ENCODE assay signal across 9 mouse cellular contexts in the genomic region with DNA sequence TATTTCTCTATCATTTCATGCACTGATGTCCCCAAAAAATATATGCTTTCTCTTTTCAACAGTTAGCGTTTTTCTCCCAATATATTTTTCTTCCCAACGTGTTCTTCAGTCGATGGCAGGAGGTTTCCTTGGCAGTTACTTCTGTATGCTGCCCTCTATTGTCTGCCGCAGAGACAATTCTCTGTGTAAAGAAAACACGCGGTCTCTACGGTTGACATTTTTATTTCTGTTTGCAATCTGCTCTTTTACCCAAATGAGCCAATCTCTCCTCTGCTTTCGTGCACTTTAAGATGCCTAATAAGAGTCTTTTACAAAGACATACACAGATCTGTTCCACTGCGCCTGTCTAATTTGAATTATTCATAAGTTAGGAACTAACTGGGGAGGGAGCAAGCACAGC. TPM values are rescaled to one million over a fixed set of nuclear protein-coding genes. Genes with fewer than 3 reads are reported as not detected.
DNase-seq lines count a peak whose midpoint lies in the region; ATAC-seq and TF ChIP-seq lines count a peak whose summit lies in the region.
"Had no signal": no experiment of that assay in that cellular context is flagged by ENCODE, and none has a peak within 500 bp of the region (broad histone marks: within the 10 kb centered on the region; RNA-seq: fewer than 3 reads in every experiment).

No protein-coding gene starts in this region.

- H3K36me3 ChIP-seq in heart, embryonic 14.5 days (ENCODE audit: control insufficient read depth, insufficient read depth, low read length) = no peaks in the 10 kb centered on the region
- no peaks in the 10 kb centered on the region for H3K36me3 ChIP-seq in lung, postnatal 0 days (ENCODE audit: insufficient read depth, low read length)
- H3K36me3 ChIP-seq in hindbrain, embryonic 14.5 days (replicated peaks; ENCODE audit: control insufficient read depth, insufficient read depth) = no peaks in the 10 kb centered on the region
- no peaks in the 10 kb centered on the region for H3K36me3 ChIP-seq in stomach, postnatal 0 days (ENCODE audit: control insufficient read depth, insufficient read depth, low read length)

- no peak for TF ChIP-seq EP300 in lung, postnatal 0 days (IDR thresholded peaks at IDR 0.05)
- no peak for TF ChIP-seq EP300 in stomach, postnatal 0 days (optimal IDR thresholded peaks at IDR 0.05)

- H3K9ac ChIP-seq in heart, embryonic 14.5 days (ENCODE audit: low read length) = no peak overlapping the region
- H3K9ac ChIP-seq in lung, postnatal 0 days (replicated peaks; ENCODE audit: low read depth) = no peak overlapping the region
- H3K9ac ChIP-seq in hindbrain, embryonic 14.5 days = no peak overlapping the region
- H3K9ac ChIP-seq in stomach, postnatal 0 days (ENCODE audit: low read length) = no peak overlapping the region
- H3K9ac ChIP-seq: liver, embryonic 14.5 days had no signal

- DNase-seq in heart, adult 11 months = no peak
- no peak for DNase-seq in lung, postnatal 0 days (ENCODE audit: low spot score)
- DNase-seq in lung, postnatal 4 days = no peak
- no peak for DNase-seq in hindbrain, embryonic 14.5 days (ENCODE audit: low spot score)
- DNase-seq in stomach, postnatal 0 days (ENCODE audit: low spot score) = no peak
- no peak for DNase-seq in kidney, adult 9 months

- no peaks in the 10 kb centered on the region for H3K9me3 ChIP-seq in heart, embryonic 14.5 days (ENCODE audit: control insufficient read depth, low read length)
- no peaks in the 10 kb centered on the region for H3K9me3 ChIP-seq in lung, postnatal 0 days (ENCODE audit: low read length)
- no peaks in the 10 kb centered on the region for H3K9me3 ChIP-seq in hindbrain, embryonic 14.5 days (ENCODE audit: control insufficient read depth, low read length)
- H3K9me3 ChIP-seq in stomach, postnatal 0 days (ENCODE audit: control insufficient read depth, low read length) = no peaks in the 10 kb centered on the region

- no peak for ATAC-seq in heart, embryonic 14.5 days (ENCODE audit: insufficient number of reproducible peaks, insufficient read depth, low FRiP score, low read depth)
- no peak for ATAC-seq in lung, postnatal 0 days
- no peak for ATAC-seq in hindbrain, embryonic 14.5 days (ENCODE audit: low FRiP score)
- ATAC-seq in stomach, postnatal 0 days (ENCODE audit: low FRiP score, low TSS enrichment) = no peak
- ATAC-seq in megakaryocyte-erythroid progenitor cell, adult 5-6 weeks (replicated peaks; ENCODE audit: low FRiP score, low TSS enrichment, poor library complexity, severe bottlenecking) = no peak

- H3K4me1 ChIP-seq in heart, embryonic 14.5 days (ENCODE audit: control insufficient read depth in 2 of 2, insufficient read depth in 2 of 2, low read length in 2 of 2) = peaks cover 0 to 4% of the 10 kb centered on the region in 2 experiments; a peak in 1 of 4 replicates
- no peaks in the 10 kb centered on the region; the same call in 1 of the 2 replicates for H3K4me1 ChIP-seq in lung, postnatal 0 days (ENCODE audit: insufficient read depth, low read depth, low read length)
- peaks cover 41% of the 10 kb centered on the region for H3K4me1 ChIP-seq in hindbrain, embryonic 14.5 days (replicated peaks; ENCODE audit: control insufficient read depth, insufficient read depth, low read length)
- H3K4me1 ChIP-seq in stomach, postnatal 0 days (replicated peaks; ENCODE audit: control insufficient read depth, insufficient read depth) = no peaks in the 10 kb centered on the region

- no peak overlapping the region for H3K27ac ChIP-seq in heart, embryonic 14.5 days (replicated peaks in 1 of 2; ENCODE audit: control insufficient read depth in 1 of 2, insufficient read depth in 1 of 2, low read depth in 2 of 2, low read length in 2 of 2)
- H3K27ac ChIP-seq in lung, postnatal 0 days (ENCODE audit: low read length) = no peak overlapping the region
- peak overlapping the region; percentile 74 for H3K27ac ChIP-seq in hindbrain, embryonic 14.5 days
- no peak overlapping the region for H3K27ac ChIP-seq in stomach, postnatal 0 days (replicated peaks)
- H3K27ac ChIP-seq: liver, embryonic 14.5 days had no signal

- peak; percentile 35 for TF ChIP-seq CTCF in lung, postnatal 0 days (IDR thresholded peaks at IDR 0.05)
- peak; percentile 51 for TF ChIP-seq CTCF in stomach, postnatal 0 days (IDR thresholded peaks at IDR 0.05; ENCODE audit: low read depth)

- H3K4me3 ChIP-seq in heart, embryonic 14.5 days (ENCODE audit: control insufficient read depth in 1 of 2, insufficient read depth in 1 of 2, low read depth in 1 of 2, low read length in 2 of 2) = no peak overlapping the region
- no peak overlapping the region for H3K4me3 ChIP-seq in lung, postnatal 0 days (ENCODE audit: low read depth, low read length)
- H3K4me3 ChIP-seq in hindbrain, embryonic 14.5 days (replicated peaks; ENCODE audit: low read length) = no peak overlapping the region
- H3K4me3 ChIP-seq in stomach, postnatal 0 days (ENCODE audit: low read depth, low read length) = no peak overlapping the region

- 0 out of 2 replicates have a peak overlapping the region, but pooled peaks have one; percentile 35 for H3K4me2 ChIP-seq in heart, embryonic 14.5 days (ENCODE audit: low read length)
- no peak overlapping the region for H3K4me2 ChIP-seq in lung, postnatal 0 days (replicated peaks; ENCODE audit: low read depth, low read length)
- peak overlapping the region; percentile 30 for H3K4me2 ChIP-seq in hindbrain, embryonic 14.5 days (replicated peaks)
- H3K4me2 ChIP-seq in stomach, postnatal 0 days (replicated peaks; ENCODE audit: low read depth) = no peak overlapping the region

- 41% methylated on average over 9 of the region's 9 CpGs for WGBS in heart, embryonic 14.5 days
- WGBS in lung, postnatal 0 days = 44% methylated on average over 9 of the region's 9 CpGs
- 13% methylated on average over 9 of the region's 9 CpGs for WGBS in hindbrain, embryonic 14.5 days
- WGBS in stomach, postnatal 0 days = 32% methylated on average over 9 of the region's 9 CpGs

- no peaks in the 10 kb centered on the region for H3K27me3 ChIP-seq in heart, embryonic 14.5 days (ENCODE audit: control insufficient read depth, insufficient read depth, low read length)
- no peaks in the 10 kb centered on the region for H3K27me3 ChIP-seq in lung, postnatal 0 days (replicated peaks; ENCODE audit: insufficient read depth, low read length)
- H3K27me3 ChIP-seq in hindbrain, embryonic 14.5 days (ENCODE audit: control insufficient read depth, insufficient read depth, low read length) = no peaks in the 10 kb centered on the region
- no peaks in the 10 kb centered on the region for H3K27me3 ChIP-seq in stomach, postnatal 0 days (ENCODE audit: control insufficient read depth, insufficient read depth, low read length)

RNA-seq across cellular contexts. Expression of a gene that starts 47.9 kb away (rescaled TPM):
- polyA plus RNA-seq in heart, embryonic 14.5 days (2014; fragmentation: Nextera tagmentation; extraction: Ambion mirVana) = 4.3 and 6.1 TPM in 2 replicates
- polyA plus RNA-seq in lung, postnatal 0 days (2015; fragmentation: Nextera tagmentation; extraction: Ambion mirVana) = 18.4 and 18.7 TPM in 2 replicates
- polyA plus RNA-seq in hindbrain, embryonic 14.5 days (2014; fragmentation: Nextera tagmentation; extraction: Ambion mirVana) = 37.9 and 42.5 TPM in 2 replicates
- 17.6 and 17.8 TPM in 2 replicates for polyA plus RNA-seq in stomach, postnatal 0 days (2015; fragmentation: Nextera tagmentation; extraction: Ambion mirVana)
- total RNA-seq in megakaryocyte-erythroid progenitor cell, adult 5-6 weeks (2014; fragmentation: Nextera tagmentation) = 13.4 and 26.0 TPM in 2 replicates
- 7.4 and 9.7 TPM in 2 replicates for total RNA-seq in megakaryocyte-erythroid progenitor cell, adult 5-6 weeks (2017)

RNA-seq across cellular contexts. Expression of a gene that starts 59.5 kb away (rescaled TPM):
- 41.1 and 44.2 TPM in 2 replicates for polyA plus RNA-seq in heart, embryonic 14.5 days (2014; fragmentation: Nextera tagmentation; extraction: Ambion mirVana)
- polyA plus RNA-seq in lung, postnatal 0 days (2015; fragmentation: Nextera tagmentation; extraction: Ambion mirVana) = 48.6 and 54.0 TPM in 2 replicates
- polyA plus RNA-seq in hindbrain, embryonic 14.5 days (2014; fragmentation: Nextera tagmentation; extraction: Ambion mirVana) = 52.5 and 57.7 TPM in 2 replicates
- 30.5 and 38.7 TPM in 2 replicates for polyA plus RNA-seq in stomach, postnatal 0 days (2015; fragmentation: Nextera tagmentation; extraction: Ambion mirVana)
- 91.7 and 97.1 TPM in 2 replicates for total RNA-seq in megakaryocyte-erythroid progenitor cell, adult 5-6 weeks (2014; fragmentation: Nextera tagmentation)
- total RNA-seq in megakaryocyte-erythroid progenitor cell, adult 5-6 weeks (2017) = 120 and 130 TPM in 2 replicates

Comparison
In these comparisons a context has a peak if more than half of its experiments do, and no peak if none do; other contexts are left out.
1. H3K4me2 ChIP-seq: peak in heart, embryonic 14.5 days (single experiment) and hindbrain, embryonic 14.5 days (single experiment); none in lung, postnatal 0 days (single experiment) and stomach, postnatal 0 days (single experiment).